Mouse (Mus musculus) heart, adult 2 months (tissue): ENCODE results near the gene Katnbl1.

Experiments
- CTCF ChIP-seq: fragments of 200-600 bp; IDR thresholded peaks from 2 replicates; pipeline ENCODE4 v1.8.1; 2022; ENCODE audit warnings: antibody characterized with exemption, mild to moderate bottlenecking, moderate library complexity
- EP300 ChIP-seq: fragments of 200-500 bp; IDR thresholded peaks from 2 replicates; pipeline ENCODE4 v1.6.1; 2011; ENCODE audit warnings: low read depth, low read length, control low read depth; ENCODE audit not compliant: insufficient read depth

GRCm38 (mm10) chr2:112367222-112367621, 11.8 kb upstream of the Katnbl1 start:
- TF ChIP-seq CTCF, result no peak
- no peak for TF ChIP-seq EP300
